Mouse (Mus musculus) lung, embryonic 14.5 days (tissue): ENCODE results near the gene Gpx4. TPM values are rescaled to one million over a fixed set of nuclear protein-coding genes. Genes with fewer than 3 reads are reported as not detected.
A peak's percentile ranks its signal among the peaks of the same experiment; 100 is the strongest.

Experiments
- ATAC-seq: fragments of 200-750 bp; cut with Nextera tagmentation; 2 replicates; pipeline ENCODE4 v1.8.0; 2017; ENCODE audit warnings: mild to moderate bottlenecking, moderate TSS enrichment, moderate library complexity; ENCODE audit not compliant: insufficient read depth
- DNase-seq: peaks from one replicate; pipeline ENCODE4 v3.0.0-alpha.2; 2015
- H3K27ac ChIP-seq: fragments of 300-500 bp; sonication (generic); 2 replicates; pipeline ENCODE4 v1.5.1; 2014; ENCODE audit warnings: low read depth, mild to moderate bottlenecking, moderate library complexity
- H3K27me3 ChIP-seq: fragments of 300-500 bp; sonication (generic); 2 replicates; pipeline ENCODE4 v1.6.1; 2014; ENCODE audit warnings: low read length, control low read depth; ENCODE audit not compliant: insufficient read depth
- H3K36me3 ChIP-seq: fragments of 300-500 bp; sonication (generic); 2 replicates; pipeline ENCODE4 v1.6.1; 2014; ENCODE audit warnings: control low read depth; ENCODE audit not compliant: insufficient read depth
- H3K4me1 ChIP-seq: fragments of 300-500 bp; sonication (generic); 2 replicates; pipeline ENCODE4 v1.6.1; 2014; ENCODE audit warnings: antibody characterized with exemption, control low read depth; ENCODE audit not compliant: insufficient read depth
- H3K4me2 ChIP-seq: fragments of 300-500 bp; sonication (generic); 2 replicates; pipeline ENCODE4 v1.6.1; 2014; ENCODE audit warnings: mild to moderate bottlenecking
- H3K4me3 ChIP-seq: fragments of 300-500 bp; sonication (generic); 2 replicates; pipeline ENCODE4 v1.5.1; 2014; ENCODE audit warnings: low read depth, low read length
- H3K9ac ChIP-seq: fragments of 300-500 bp; sonication (generic); 2 replicates; pipeline ENCODE4 v1.6.1; 2014
- H3K9me3 ChIP-seq: fragments of 300-500 bp; sonication (generic); 2 replicates; pipeline ENCODE4 v1.6.1; 2016; ENCODE audit warnings: low read depth, low read length, control low read depth
- CTCF ChIP-seq: IDR thresholded peaks from 2 replicates; pipeline ENCODE4 v1.5.1; 2016; ENCODE audit warnings: antibody characterized with exemption, low read depth
- WGBS: fragments of 180-500 bp; shearing (Covaris S2); extraction: QIAGEN DNeasy Blood & Tissue Kit; methylation state at CpG from one replicate; pipeline ENCODE4 v1.1.7; 2014; 5-methylcytosine and 5-hydroxymethylcytosine counted together
- polyA plus RNA-seq: library from polyadenylated mRNA; unstranded; fragments of >200 nt; fragmentation: Nextera tagmentation; extraction: Ambion mirVana; gene quantifications from 2 replicates; pipeline ENCODE4 v1.2.1, GENCODE M21; 2014

Gpx4 gene
- polyA plus RNA-seq, 1 experiment from 2014 or later, result 471 TPM

GRCm38 (mm10) chr10:80018739-80019297 is 28.1 kb upstream of the Gpx4 start:
- Histone ChIP-seq H3K27me3 (peaks cover 17% of the 10 kb centered on the region), H3K9me3 (no peaks in the 10 kb centered on the region), H3K4me1 (no peaks in the 10 kb centered on the region; the same call in none of the 2 replicates), H3K4me3 (peak overlapping the region; percentile 14; the same call in 1 of the 2 replicates), H3K27ac (peak overlapping the region; percentile 71), H3K9ac (peak overlapping the region; percentile 49), H3K4me2 (peak overlapping the region; percentile 59), H3K36me3 (peaks cover 14% of the 10 kb centered on the region)
- TF ChIP-seq CTCF, result no peak
- peak; percentile 62 for DNase-seq
- peak; percentile 58 for ATAC-seq
- WGBS, result 4% methylated on average over 15 of the region's 15 CpGs

- peak overlapping the region; percentile 49 for H3K9ac ChIP-seq
- peak overlapping the region; percentile 59 for H3K4me2 ChIP-seq
- ATAC-seq (peak; percentile 85), DNase-seq (peak; percentile 81)
- peak overlapping the region; percentile 35 for H3K4me3 ChIP-seq
- H3K9me3 ChIP-seq, result no peaks in the 10 kb centered on the region
- peaks cover 9% of the 10 kb centered on the region for H3K27me3 ChIP-seq
- no peaks in the 10 kb centered on the region; the same call in none of the 2 replicates for H3K4me1 ChIP-seq
- 9% methylated on average over 20 of the region's 20 CpGs for WGBS
- H3K36me3 ChIP-seq, result peaks cover 15% of the 10 kb centered on the region
- peak; percentile 45 for TF ChIP-seq CTCF
- H3K27ac ChIP-seq, result peak overlapping the region; percentile 71
Measured at GRCm38 (mm10) chr10:80019471-80020131, 27.4 kb upstream of the Gpx4 start.

DNA sequence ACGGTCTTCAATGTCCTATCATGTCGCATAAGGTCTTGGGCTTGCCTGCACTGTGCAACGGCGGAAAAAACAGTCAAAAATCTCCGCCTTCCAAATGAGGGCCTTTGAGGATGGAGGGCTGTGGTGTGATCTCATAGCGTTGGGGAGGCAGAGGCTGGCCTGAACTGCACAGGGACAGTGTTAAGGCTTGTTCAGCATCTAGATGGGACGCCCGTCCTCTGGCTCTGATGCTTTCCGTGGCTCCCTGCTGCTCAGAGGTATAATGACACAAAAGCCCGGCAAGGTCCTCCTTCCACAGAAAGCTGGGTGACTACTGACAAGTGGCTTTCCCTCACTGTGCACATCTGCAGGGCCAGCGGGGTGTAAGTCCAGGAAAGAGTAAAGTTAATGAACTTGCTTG is 26.8 kb upstream of the Gpx4 start:
- Histone ChIP-seq H3K27me3 (peaks cover 3% of the 10 kb centered on the region; the same call in 1 of the 2 replicates), H3K27ac (peak overlapping the region; percentile 71; the same call in 1 of the 2 replicates), H3K4me3 (peak overlapping the region; percentile 35), H3K9ac (peak overlapping the region; percentile 49), H3K36me3 (peaks cover 17% of the 10 kb centered on the region), H3K4me2 (peak overlapping the region; percentile 59), H3K9me3 (no peaks in the 10 kb centered on the region), H3K4me1 (no peaks in the 10 kb centered on the region; the same call in none of the 2 replicates)
- ATAC-seq, result no peak
- DNase-seq, result no peak
- 36% methylated on average over 11 of the region's 11 CpGs for WGBS
- no peak for TF ChIP-seq CTCF

DNA sequence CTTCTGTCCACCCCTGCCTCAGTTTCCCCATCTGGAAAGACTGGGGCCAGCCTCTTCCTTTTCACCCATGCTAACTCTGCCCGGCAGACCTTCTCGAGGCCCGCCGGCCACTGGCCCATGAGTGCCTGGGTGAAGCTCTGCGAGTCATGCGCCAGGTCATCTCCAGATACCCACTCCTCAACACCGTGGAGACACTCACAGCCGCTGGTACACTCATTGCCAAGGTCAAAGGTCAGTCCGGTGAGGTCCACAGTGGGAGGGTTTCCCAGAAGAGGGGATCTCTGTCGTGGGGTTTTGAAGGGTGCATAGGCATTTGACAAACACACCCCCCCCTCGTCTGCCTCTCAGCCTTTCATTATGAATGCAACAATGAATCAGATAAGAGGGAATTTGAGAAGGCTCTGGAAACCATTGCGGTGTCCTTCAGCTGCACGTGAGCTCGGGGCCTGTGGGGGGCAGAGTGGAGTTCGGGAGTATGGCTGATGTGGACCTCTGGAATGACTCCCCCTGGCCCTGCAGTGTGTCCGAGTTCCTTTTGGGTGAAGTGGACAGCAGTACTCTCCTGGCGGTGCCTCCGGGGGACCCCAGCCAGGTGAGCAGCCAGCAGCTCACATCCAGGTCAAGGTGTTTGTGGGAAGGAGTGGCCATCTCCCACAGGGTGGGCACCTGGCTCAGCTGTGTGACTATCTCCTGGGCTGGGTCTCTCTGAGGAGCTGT is 26.2 kb upstream of the Gpx4 start:
- WGBS, result 73% methylated on average over 18 of the region's 18 CpGs
- H3K27me3 ChIP-seq, result no peaks in the 10 kb centered on the region; the same call in 1 of the 2 replicates
- peak overlapping the region; percentile 49; the same call in 1 of the 2 replicates for H3K9ac ChIP-seq
- H3K4me2 ChIP-seq, result peak overlapping the region; percentile 59
- no peaks in the 10 kb centered on the region for H3K9me3 ChIP-seq
- TF ChIP-seq CTCF, result peak; percentile 31
- H3K36me3 ChIP-seq, result peaks cover 18% of the 10 kb centered on the region
- no peak for ATAC-seq
- H3K4me1 ChIP-seq, result no peaks in the 10 kb centered on the region; the same call in none of the 2 replicates
- H3K4me3 ChIP-seq, result peak overlapping the region; percentile 35
- no peak for DNase-seq
- no peak overlapping the region for H3K27ac ChIP-seq

GRCm38 (mm10) chr10:80021320-80021641 is 25.7 kb upstream of the Gpx4 start:
- Histone ChIP-seq H3K4me2 (no peak overlapping the region), H3K27me3 (no peaks in the 10 kb centered on the region), H3K4me1 (no peaks in the 10 kb centered on the region; the same call in 1 of the 2 replicates), H3K9ac (no peak overlapping the region), H3K4me3 (no peak overlapping the region), H3K36me3 (peaks cover 23% of the 10 kb centered on the region), H3K27ac (no peak overlapping the region), H3K9me3 (no peaks in the 10 kb centered on the region)
- TF ChIP-seq CTCF, result no peak
- no peak for ATAC-seq
- no peak for DNase-seq
- WGBS, result 83% methylated on average over 13 of the region's 13 CpGs

DNA sequence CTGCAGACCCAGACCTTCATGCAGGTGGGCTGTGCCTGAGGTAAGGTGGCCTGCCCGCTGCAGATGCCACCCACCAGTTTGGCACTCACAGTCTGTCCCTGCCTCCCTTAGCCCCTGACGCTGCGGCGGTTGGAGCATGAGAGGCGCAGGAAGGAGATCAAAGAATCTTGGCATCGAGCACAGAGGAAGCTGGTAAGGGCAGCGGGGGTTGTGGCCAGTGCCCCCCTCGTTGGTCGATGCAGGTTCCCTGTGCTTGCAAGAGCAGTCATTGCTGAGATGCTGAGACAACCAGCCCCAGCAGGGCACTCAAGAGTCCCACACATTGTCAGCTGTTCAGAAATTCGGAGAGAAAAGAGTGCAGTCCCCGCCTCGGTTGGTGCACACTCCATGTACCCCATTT is 24.8 kb upstream of the Gpx4 start:
- Histone ChIP-seq H3K4me3 (no peak overlapping the region), H3K4me1 (no peaks in the 10 kb centered on the region; the same call in 1 of the 2 replicates), H3K27me3 (no peaks in the 10 kb centered on the region), H3K4me2 (no peak overlapping the region), H3K9ac (no peak overlapping the region), H3K27ac (no peak overlapping the region), H3K9me3 (no peaks in the 10 kb centered on the region), H3K36me3 (peaks cover 31% of the 10 kb centered on the region)
- 90% methylated on average over 12 of the region's 12 CpGs for WGBS
- DNase-seq (no peak), ATAC-seq (no peak)
- TF ChIP-seq CTCF, result no peak

DNA sequence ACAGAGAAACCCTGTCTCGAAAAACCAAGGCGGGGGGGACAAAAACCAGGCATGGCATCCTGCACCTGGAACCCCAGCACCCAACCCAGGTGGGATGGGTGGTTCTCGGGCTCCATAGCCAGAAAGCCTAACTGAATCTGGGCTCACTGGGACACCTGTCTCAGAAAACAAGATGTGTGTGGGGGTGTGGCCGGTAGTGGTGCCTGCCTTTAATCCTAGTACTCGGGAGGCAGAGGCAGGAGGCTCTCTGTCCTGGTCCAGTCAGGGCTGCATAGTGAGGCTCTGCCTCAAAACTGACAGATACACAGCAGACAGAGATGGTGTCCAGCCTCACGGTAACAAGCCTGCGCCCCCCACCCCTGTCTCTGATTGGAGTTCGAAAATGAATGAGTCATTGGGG is 24.2 kb upstream of the Gpx4 start:
- DNase-seq, result no peak
- Histone ChIP-seq H3K4me3 (no peak overlapping the region), H3K27me3 (no peaks in the 10 kb centered on the region), H3K9me3 (no peaks in the 10 kb centered on the region), H3K4me1 (no peaks in the 10 kb centered on the region; the same call in 1 of the 2 replicates), H3K27ac (no peak overlapping the region), H3K9ac (no peak overlapping the region), H3K36me3 (peaks cover 34% of the 10 kb centered on the region), H3K4me2 (no peak overlapping the region)
- WGBS, result 93% methylated on average over 8 of the region's 8 CpGs
- no peak for TF ChIP-seq CTCF
- no peak for ATAC-seq
